Mouse (Mus musculus): ENCODE data around the gene Nol12.
A peak's percentile ranks its signal among the peaks of the same experiment; 100 is the strongest.

Nol12 gene

GRCm38 (mm10) chr15:78916052-78916826 is 18.5 kb upstream of the Nol12 start:
- DNase-seq (ENCODE audit: low spot score): no peak

DNA sequence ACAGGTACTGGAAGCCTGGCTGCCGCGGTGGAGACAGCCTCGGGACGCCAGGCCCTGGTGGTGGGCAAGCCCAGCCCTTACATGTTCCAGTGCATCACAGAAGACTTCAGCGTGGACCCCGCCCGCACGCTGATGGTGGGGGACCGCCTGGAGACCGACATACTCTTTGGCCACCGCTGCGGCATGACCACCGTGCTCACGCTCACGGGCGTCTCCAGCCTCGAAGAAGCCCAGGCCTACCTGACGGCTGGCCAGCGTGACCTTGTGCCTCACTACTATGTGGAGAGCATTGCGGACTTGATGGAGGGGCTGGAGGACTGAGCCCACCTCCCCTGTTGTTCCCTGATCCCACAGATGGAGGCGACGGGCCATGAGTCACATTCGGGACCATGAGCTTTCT is 16.6 kb upstream of the Nol12 start:
- no peak for DNase-seq (ENCODE audit: low spot score)

DNA sequence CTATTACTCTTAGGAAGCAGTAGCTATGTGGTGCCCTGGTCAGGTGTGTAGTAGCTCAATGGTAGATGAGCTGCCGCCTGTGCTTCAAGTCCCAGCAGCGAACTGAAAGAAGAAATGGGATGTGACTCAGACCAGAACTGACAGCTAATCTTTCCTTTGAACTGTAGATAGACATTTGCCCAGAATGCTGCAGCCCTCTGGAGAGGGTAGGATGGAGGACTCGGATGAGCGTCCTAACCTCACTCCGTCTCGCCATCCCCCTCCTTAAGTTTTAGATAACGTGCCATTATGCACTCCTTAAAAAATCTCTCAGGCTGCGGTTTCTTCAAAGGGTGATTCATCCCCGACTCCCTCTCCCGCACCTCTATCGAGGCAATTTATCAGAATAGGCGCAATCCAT is 14.8 kb upstream of the Nol12 start:
- no peak for DNase-seq (ENCODE audit: low spot score)

- no peak for DNase-seq (ENCODE audit: low spot score)
These were observed 12.0 kb upstream of the Nol12 start for GRCm38 (mm10) chr15:78922700-78923099.

GRCm38 (mm10) chr15:78923585-78923984 is 11.1 kb upstream of the Nol12 start:
- no peak for DNase-seq (ENCODE audit: low spot score)

GRCm38 (mm10) chr15:78925129-78925528 is 9.6 kb upstream of the Nol12 start:
- DNase-seq (ENCODE audit: low spot score): no peak

DNA sequence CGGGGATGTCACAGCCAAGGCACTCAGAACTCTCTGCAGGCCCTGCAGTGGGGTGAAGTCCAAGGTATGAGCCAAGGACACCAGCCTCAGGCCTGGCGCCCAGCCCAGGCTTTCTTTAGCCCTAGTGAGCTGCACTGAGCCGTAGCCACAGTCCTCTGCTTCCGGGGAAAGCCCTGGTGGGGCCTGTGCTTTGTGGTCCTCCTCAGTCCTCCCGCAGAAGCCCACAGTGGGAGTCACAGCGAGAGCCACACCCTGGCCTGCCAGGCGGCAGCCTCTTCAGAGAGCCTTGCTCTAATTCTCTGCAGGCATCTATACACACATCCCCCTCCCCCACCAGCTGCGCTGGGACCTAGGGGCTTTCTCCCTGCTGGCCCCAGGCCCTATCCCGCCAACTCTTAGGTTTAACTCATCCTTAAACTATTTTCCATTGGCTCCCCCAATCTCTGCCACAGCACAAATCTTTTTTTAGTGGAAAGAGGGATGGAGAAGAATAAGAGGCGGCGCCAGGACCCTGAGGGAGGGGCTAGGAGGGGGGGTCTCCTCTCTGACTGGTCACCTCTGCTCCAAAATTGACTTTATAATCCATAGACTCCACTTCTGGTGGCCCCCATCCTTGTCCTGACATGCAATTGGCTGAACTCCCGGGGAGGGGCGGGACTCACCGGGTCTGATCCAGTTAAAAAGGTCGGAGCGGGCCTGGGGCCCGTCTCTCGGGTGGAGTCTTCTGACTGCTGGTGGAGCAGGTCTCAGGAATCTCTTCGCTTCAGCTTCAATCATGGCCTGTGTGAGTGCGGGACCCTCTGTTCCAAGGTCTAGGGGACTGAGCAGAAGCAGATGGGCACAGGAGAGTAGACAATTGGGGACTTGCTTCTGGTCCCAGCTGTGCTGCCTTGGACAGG is 8.5 kb upstream of the Nol12 start, which contains the start of gene Lgals1:
TSS of gene Lgals1 (plus strand) at position 705 of the 899 bp plus-strand sequence.
- peak; percentile 88 for DNase-seq (ENCODE audit: low spot score)

- DNase-seq (ENCODE audit: low spot score): no peak
These were observed 7.5 kb upstream of the Nol12 start for GRCm38 (mm10) chr15:78927021-78927787.

DNA sequence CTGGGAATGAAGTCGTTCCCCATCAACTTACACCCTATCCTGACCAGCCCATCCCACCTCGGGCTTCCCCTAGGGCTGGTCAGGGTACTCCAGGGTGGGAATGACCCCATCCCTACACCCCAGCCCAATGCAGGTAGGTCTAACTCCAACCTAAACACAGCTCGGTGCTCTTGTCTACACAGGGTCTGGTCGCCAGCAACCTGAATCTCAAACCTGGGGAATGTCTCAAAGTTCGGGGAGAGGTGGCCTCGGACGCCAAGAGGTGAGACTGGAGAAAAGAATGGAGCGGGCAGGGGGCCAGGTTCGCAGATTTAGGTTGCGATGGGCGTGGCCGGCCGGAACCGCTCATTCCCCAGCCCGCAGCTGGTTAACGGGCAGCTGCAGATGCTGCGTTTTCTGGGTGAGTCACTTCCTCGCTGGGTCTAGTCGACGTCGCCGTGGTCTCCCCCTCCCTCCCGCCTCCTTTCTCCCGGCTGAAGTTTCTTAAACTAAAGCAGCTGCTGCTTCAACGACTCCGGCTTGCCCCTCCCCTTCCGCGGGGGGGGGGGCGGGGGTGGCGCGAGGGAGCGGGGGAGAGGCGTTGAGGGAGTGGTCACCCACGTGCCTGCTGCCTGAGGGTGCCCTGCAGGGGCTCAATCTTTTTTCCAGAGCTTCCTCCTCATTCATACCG is 6.8 kb upstream of the Nol12 start:
- DNase-seq (ENCODE audit: low spot score): peak; percentile 48

- DNase-seq (ENCODE audit: low spot score): no peak
These were observed 6.2 kb upstream of the Nol12 start for GRCm38 (mm10) chr15:78928539-78928938.

GRCm38 (mm10) chr15:78930192-78930706 is 4.5 kb upstream of the Nol12 start:
- DNase-seq (ENCODE audit: low spot score): no peak

GRCm38 (mm10) chr15:78930801-78931426 is 3.8 kb upstream of the Nol12 start:
- no peak for DNase-seq (ENCODE audit: low spot score)

DNA sequence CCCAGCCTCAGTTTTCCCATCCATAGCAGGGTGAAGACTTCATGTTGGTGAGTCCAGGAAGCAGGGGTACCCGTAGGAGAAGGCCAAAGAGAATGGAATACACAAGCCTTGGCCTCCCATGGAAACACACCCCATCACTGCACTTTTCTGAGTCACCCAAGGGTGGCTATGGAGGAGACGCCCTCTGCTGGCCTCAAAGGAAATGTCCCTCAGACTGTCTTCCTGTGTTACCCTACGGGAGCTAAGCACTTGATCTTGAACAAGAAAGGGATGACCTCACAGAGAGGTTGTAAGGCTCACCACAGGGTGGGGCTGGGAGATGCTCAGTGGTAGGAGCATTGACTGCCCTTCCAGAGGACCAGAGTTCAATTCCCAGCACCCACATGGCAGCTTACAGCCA is 3.2 kb upstream of the Nol12 start:
- no peak for DNase-seq (ENCODE audit: low spot score)

DNA sequence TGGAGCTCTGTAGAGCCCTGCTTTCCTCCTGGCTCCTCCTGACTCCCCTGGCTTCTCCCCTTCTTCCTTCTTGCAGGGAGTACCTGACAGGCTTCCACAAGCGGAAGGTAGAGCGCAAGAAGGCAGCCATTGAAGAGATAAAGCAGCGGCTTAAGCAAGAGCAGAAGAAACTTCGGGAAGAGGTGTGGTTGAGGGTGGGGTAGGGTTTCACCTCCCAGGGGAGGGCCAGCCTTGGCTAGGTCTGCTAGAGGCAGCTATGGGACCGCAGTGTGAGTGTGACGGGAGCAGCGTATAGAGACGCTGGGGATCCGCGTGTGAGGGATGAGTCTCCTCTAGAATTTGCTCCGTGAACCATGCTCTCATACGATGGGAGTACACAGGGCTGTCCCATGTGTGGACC is 1.7 kb downstream of the Nol12 start:
- DNase-seq (ENCODE audit: low spot score): no peak

DNA sequence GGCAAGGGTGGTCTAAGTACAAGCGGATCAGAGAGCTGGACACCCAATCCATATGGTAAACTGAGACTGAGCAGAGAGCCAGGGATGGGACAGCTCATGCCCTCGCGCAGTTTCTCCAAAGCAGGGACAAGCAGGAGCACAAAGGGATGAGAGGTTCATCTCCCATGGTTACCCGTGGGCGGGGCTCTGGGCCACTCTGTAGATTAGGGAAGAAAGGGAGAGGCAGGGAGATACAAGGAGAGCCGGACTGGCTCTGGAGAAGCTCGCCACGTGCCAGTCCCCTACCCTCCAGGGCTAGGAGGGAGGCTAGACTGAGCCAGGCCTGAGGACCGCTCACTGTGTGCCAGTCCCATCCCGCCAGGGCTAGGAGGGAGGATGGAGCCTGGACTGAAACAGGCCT is 2.6 kb downstream of the Nol12 start:
- no peak for DNase-seq (ENCODE audit: low spot score)

DNA sequence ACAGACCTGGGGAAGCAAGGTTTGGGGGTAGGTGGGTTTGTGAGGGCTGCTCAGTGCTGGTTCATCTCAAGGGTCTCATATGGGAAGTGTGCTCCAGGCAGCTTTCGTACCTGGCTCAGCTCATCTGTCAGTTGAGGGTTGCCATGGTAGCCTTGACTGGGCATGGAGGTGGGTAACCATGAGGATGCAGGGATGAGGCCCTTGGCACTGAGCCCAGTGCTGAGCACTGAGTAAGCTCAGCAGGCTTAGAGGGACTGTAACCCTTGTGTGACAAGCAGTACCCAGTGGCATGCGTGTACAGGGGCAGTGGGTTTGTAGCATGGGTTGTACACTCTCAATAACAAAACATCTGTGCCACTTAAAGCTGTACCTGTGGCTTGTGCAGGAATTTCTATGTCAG is 3.2 kb downstream of the Nol12 start:
- no peak for DNase-seq (ENCODE audit: low spot score)

DNA sequence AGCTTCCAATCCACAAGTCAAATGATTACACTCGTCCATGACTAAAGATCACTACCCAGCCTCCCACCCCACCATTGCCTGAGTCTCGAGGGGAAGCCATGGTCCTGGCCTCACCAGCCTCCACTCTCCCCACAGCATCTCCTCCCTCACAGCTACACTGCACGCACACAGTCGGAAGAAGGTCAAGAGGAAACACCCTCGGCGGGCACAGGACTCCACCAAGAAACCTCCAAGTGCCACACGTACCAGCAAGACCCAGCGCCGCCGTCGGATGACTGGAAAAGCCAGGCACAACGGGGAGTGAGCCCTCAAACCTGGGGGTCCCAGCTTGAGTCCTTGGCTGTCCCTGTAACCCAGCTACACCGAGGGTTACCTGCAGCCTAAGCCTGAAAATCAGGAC is 5.6 kb downstream of the Nol12 start:
- no peak for DNase-seq (ENCODE audit: low spot score)

- DNase-seq (ENCODE audit: low spot score): peak; percentile 85
These were observed 7.9 kb downstream of the Nol12 start for GRCm38 (mm10) chr15:78942663-78943062.

DNA sequence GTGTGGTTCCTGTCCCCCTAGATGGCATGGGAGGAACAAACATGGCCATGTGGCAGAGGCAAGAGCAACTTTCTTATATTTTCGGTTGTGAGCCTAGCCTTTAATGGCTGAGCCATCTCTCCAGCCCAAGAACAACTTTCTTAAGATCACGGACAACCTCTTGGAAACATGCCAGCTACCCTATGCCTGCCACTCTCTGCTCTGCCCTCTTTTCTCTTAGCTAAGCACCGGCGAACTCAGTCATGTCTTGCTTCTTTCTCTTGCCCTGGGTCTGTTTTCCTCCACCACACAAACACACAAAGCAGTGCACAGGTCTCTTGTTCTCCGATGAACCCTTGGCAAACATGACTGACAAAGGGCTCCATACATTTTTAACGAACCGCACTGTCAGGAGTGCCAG is 11.5 kb downstream of the Nol12 start:
- no peak for DNase-seq (ENCODE audit: low spot score)

DNA sequence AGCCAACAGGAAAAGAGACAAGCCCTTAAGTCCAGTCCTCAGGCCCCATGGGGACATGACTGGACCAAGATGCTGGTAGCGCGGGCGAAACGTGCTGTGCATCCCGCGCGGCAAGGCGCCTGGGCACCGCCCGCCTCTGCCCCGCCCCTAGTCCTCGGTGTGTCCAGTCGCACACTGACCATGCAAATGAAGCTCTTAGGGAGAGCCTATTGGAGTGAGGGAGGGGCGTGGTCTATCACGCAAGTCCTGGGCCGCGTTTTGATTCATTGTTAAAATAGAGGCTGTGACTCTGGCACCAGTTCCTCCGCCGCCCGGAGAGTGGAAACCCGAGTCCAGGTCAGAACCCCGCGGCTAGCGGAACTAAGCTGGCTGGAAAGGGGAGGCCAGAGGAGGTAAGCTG is 12.9 kb downstream of the Nol12 start, which contains the start of gene Triobp:
TSS of gene Triobp (plus strand) at position 68 of the 400 bp plus-strand sequence.
- peak; percentile 63 for DNase-seq (ENCODE audit: low spot score)

DNA sequence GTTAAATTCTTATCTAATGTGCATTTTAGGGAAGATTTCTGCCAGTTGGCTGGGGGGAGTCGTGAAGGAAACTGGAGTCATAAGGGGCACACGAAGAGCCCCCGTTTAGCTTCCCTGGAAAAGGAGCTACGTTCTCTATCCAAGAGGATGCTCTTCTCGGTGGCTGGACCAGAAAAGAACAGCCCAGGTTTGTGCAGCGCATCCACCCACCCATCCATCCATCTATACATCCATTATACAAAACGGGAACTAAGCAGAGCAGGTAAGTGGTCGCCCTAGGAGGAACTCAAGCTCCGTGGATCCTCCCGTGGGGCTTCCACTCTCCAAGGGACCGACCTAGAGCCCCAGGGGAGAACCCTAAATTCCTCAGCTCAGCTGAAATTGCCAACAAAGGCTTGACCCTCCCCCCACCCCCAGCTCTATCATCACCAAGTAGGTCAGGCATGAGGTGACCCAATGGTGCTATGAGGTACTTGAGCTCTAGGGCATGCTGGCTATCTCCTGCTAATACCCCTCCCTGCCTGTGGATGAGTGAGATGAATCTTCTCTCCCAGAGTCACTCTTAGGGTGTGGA is 13.5 kb downstream of the Nol12 start:
- DNase-seq (ENCODE audit: low spot score): no peak
